Mouse (Mus musculus) neutrophil, adult 5-6 weeks (primary cell): ENCODE measurements at regions not wholly inside any gene's neighbourhood (a gene's known extent, or its start where the extent isn't known, plus 50 kb on each side); places are given as distances from the start of the nearest gene placed in this dataset.

Source experiments
- ATAC-seq: fragments of 151-379, 151-347 bp; 2 replicates; pipeline ENCODE4 v1.8.0; 2017; ENCODE audit warnings: mild to moderate bottlenecking, moderate TSS enrichment; ENCODE audit not compliant: insufficient number of reproducible peaks, poor library complexity, low FRiP score, severe bottlenecking; ENCODE audit errors: extremely low read depth

GRCm38 (mm10) chr14:8867641-8868040 is 201.6 kb upstream of the 4930452B06Rik start:
- no peak for ATAC-seq

GRCm38 (mm10) chr14:8851572-8851971 is 185.5 kb upstream of the 4930452B06Rik start:
- no peak for ATAC-seq

- no peak for ATAC-seq
Measured at GRCm38 (mm10) chr14:8850208-8850607, 184.2 kb upstream of the 4930452B06Rik start.

- no peak for ATAC-seq
Measured at GRCm38 (mm10) chr14:8833516-8833915, 167.5 kb upstream of the 4930452B06Rik start.

GRCm38 (mm10) chr14:8800217-8800616 is 134.2 kb upstream of the 4930452B06Rik start:
- peak; percentile 44; the same call in 1 of the 2 replicates for ATAC-seq

- ATAC-seq = no peak
Measured at GRCm38 (mm10) chr14:8789348-8789747, 123.3 kb upstream of the 4930452B06Rik start.

GRCm38 (mm10) chr14:8760541-8760940 is 94.5 kb upstream of the 4930452B06Rik start:
- ATAC-seq = no peak

GRCm38 (mm10) chr14:8736831-8737230 is 70.8 kb upstream of the 4930452B06Rik start:
- ATAC-seq = no peak

- no peak for ATAC-seq
Measured at GRCm38 (mm10) chr14:8733261-8733660, 67.2 kb upstream of the 4930452B06Rik start.

GRCm38 (mm10) chr14:8727364-8727763 is 61.3 kb upstream of the 4930452B06Rik start:
- no peak for ATAC-seq
